Mouse (Mus musculus): ENCODE data around the gene Gm266. TPM values are rescaled to one million over a fixed set of nuclear protein-coding genes. Genes with fewer than 3 reads are reported as not detected.
"Not testable (repeated sequence)": the region's sequence is repeated elsewhere in the genome, so short reads cannot be mapped to it uniquely, and the experiment has no call there.

Gene Gm266
- polyA plus RNA-seq, 1 experiment from 2014 or later, result not detected

DNA sequence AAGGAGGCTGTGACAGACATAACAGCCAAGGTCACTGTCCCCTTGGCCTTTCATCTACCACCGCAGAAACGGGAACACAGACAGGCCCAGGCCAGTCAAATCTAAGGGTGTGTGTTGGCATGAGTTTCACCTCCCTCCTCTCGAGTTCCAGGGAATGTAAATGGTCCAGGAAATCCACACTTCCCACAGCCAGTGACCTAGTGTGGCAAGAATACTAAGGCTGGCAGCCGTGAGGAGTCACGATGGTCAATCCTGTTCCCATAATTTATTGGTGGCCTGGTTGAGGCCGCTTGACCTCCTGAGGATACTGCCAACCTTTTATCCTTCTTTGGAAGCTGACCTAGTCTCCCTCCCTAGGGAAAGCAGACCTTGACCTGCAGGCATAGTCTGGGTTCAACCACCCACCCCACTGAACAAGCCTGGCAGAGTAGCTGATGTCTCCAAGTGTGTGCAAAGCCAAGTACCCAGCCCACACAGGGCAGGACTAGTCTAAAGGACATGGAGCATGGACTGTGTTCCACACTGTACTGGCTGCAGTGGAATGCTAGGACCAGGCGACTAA lies 28.7 kb upstream of the Gm266 start:
- Histone ChIP-seq H3K27ac (no peak overlapping the region), H3K79me2 (ENCODE audit: inconsistent target) (no peaks in the 10 kb centered on the region), H3K36me3 (ENCODE audit: inconsistent target) (no peaks in the 10 kb centered on the region), H3K4me3 (ENCODE audit: inconsistent target) (no peak overlapping the region; the same call in 1 of the 2 replicates)
- WGBS (ENCODE audit: missing documents), result 91% methylated on average over 7 of the region's 7 CpGs

DNA sequence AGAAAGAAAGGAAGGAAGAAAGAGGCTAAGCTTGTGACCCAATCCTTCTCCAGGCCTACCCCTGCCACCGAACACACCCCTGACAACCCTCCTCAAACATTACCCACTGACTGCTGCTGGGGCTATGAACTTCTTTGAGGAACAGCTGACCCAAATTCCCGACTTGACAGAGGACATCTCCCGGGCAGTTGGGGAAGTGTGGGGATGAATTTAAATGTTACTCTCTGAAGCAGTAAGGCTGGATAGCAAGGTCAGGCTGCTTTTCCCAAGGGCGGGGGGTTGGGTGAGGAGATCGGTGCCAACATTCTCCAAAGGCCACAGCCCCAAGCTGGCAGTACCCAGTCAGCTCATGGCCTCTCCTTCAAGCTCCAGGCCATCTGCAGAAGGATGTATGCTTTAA lies 28.1 kb upstream of the Gm266 start:
- H3K4me3 ChIP-seq (ENCODE audit: inconsistent target), result no peak overlapping the region
- no peaks in the 10 kb centered on the region for H3K79me2 ChIP-seq (ENCODE audit: inconsistent target)
- WGBS (ENCODE audit: missing documents), result 90% methylated on average over 5 of the region's 5 CpGs
- no peak overlapping the region for H3K27ac ChIP-seq
- H3K36me3 ChIP-seq (ENCODE audit: inconsistent target), result no peaks in the 10 kb centered on the region

DNA sequence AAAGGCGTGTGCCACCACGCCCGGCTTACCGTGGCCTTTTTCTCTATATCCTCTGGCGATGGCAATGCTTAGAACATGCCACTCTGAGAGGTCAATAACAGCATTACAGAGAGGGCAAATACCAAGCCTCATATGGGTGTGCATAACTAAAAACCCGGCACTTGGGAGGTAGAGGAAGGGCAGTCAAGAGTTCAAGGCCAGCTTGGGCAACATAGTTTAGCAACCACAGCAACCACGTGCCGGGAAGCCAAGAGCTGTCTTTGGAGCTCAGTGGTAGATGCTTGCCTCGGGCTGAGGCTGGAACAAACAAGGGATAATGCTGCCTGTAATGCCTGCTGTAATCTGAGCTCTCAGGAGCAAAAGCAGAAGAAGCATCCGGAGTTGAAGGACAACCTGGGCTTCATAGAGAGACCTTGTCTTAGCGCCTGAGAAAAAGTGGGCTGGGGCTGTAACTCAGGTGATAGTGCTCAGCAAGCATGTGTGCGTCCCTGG lies 27.0 kb upstream of the Gm266 start:
- no peaks in the 10 kb centered on the region for H3K79me2 ChIP-seq (ENCODE audit: inconsistent target)
- H3K4me3 ChIP-seq (ENCODE audit: inconsistent target), result no peak overlapping the region
- WGBS (ENCODE audit: missing documents), result 89% methylated on average over 12 of the region's 12 CpGs
- no peaks in the 10 kb centered on the region for H3K36me3 ChIP-seq (ENCODE audit: inconsistent target)
- no peak overlapping the region for H3K27ac ChIP-seq

DNA sequence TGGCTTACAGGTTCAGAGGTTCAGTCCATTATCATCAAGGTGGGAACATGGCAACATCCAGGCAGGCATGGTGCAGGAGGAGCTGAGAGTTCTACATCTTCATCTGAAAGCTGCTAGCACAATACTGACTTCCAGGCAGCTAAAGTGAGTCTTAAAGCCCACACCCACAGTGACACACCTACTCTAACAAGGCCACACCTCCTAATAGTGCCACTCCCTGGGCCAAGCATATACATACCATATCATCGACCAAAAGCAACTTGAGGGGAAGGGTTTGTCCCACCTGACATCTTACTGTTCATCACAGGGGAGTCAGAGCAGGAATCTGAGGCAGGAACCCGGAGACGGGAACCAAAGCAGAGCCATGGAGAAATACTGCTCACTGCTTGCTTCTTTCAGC lies 22.8 kb upstream of the Gm266 start:
- not testable (repeated sequence) for H3K36me3 ChIP-seq (ENCODE audit: inconsistent target); H3K4me3 ChIP-seq (ENCODE audit: inconsistent target); H3K79me2 ChIP-seq (ENCODE audit: inconsistent target); H3K27ac ChIP-seq
- WGBS (ENCODE audit: missing documents), result 77% methylated on average over 3 of the region's 3 CpGs

DNA sequence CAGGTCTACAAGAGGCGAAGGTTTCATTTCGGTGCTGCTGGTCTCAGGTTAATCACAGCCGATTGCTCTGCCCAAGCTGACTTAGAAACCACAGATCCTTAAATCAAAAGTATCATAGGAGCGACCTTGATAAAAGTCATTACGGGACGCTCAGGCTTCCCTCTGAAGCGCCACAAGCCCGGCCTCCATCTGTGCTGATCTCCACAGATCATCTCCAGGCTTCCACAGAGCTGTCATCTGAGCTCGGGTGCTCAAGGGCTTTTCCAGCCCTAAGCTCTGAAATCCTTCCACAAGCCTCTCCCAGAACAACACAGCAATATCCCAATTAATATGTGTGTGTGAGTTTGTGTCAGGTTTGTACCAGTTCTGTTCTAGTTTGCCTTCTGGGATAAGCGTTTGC lies 22.3 kb upstream of the Gm266 start:
- Histone ChIP-seq H3K4me3 (ENCODE audit: inconsistent target) (no peak overlapping the region), H3K27ac (no peak overlapping the region), H3K79me2 (ENCODE audit: inconsistent target) (no peaks in the 10 kb centered on the region), H3K36me3 (ENCODE audit: inconsistent target) (no peaks in the 10 kb centered on the region)
- WGBS (ENCODE audit: missing documents), result 92% methylated on average over 10 of the region's 10 CpGs

DNA sequence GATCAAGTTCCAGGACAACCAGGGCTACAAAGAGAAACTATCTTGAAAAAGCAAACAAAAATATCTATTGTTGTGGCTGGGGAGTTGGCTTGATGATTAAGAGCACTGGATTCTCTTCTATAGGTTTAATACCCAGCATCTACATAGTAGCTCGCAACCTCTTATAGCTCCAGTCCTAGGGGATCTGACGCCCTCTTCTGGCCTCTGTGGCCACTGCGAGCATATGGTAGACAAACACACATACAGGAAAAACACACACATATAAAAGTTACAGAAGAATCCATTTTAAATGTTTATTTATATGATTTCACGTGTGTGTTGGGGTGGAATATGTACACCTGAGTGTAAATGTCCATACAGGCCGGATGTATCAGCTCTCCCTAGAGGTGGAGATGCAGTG lies 21.4 kb upstream of the Gm266 start:
- Histone ChIP-seq H3K4me3 (ENCODE audit: inconsistent target) (no peak overlapping the region), H3K27ac (no peak overlapping the region), H3K79me2 (ENCODE audit: inconsistent target) (no peaks in the 10 kb centered on the region), H3K36me3 (ENCODE audit: inconsistent target) (no peaks in the 10 kb centered on the region)
- WGBS (ENCODE audit: missing documents), result 64% methylated on average over 5 of the region's 5 CpGs

DNA sequence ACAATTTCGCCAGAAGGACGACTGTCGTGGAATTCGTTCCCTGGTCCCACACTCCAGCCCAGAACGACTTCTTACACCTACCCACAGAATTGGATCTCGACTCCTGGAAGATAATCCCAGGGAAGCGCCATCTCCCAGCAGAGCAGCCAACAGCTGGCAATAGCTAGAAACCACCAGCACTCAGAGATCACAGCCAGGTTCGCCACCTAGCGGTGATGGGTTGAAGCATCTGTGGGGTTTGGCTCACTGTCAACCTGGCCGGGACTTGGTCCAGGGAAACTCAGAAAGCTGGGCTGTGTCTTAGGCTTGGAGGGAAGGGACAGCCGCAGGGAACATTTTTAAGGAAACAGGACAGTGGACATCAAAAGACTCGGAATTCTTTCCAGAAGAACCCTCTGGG lies 19.3 kb upstream of the Gm266 start:
- Histone ChIP-seq H3K79me2 (ENCODE audit: inconsistent target) (no peaks in the 10 kb centered on the region), H3K4me3 (ENCODE audit: inconsistent target) (no peak overlapping the region), H3K27ac (no peak overlapping the region), H3K36me3 (ENCODE audit: inconsistent target) (no peaks in the 10 kb centered on the region)
- WGBS (ENCODE audit: missing documents), result 4% methylated on average over 12 of the region's 12 CpGs

DNA sequence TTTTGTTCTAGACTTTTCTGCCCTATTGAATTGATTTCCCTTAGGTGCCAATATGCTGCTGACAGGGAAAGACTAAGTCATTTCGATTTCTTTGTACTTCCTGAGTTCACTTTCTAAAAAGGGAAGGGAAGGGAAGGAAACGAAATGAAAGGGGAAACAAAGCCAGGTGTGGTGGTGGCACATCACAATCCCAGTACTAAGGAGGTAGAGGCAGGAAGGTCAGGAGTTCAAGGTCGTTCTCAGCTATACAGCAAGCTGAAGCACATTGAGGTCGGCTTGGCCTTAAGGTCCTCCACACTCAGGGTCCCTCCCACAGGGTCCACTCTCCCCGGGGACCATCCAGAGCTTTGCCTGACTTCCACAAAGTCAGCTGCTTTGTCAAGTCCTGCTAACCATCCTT lies 17.9 kb upstream of the Gm266 start:
- Histone ChIP-seq H3K79me2 (ENCODE audit: inconsistent target) (no peaks in the 10 kb centered on the region), H3K4me3 (ENCODE audit: inconsistent target) (no peak overlapping the region), H3K27ac (no peak overlapping the region), H3K36me3 (ENCODE audit: inconsistent target) (no peaks in the 10 kb centered on the region)
- 17% methylated on average over 5 of the region's 5 CpGs for WGBS (ENCODE audit: missing documents)

DNA sequence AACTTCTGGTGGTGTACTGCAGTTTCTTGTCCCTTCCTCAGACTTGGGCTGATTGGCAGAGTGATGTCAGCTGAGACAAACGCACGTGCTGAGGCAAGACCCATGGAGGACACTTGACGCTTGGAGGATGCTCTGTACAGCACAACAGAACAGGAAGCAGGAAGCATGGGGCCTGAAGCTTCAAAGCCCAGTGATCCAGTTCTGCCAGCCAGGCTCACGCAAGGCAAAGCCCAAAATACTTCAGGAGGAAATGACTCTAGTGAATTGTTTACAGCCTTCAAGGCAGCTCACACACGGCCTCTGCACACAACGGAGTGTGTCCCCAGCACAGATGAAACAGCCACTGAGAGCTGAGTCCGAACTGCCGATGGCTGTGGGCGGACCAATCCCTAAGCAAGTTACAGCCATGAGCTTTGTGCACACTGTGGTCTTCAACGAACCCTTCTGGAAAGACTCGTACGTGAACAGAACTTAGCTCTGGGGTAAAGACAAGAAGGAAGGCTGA lies 17.5 kb upstream of the Gm266 start:
- no peak overlapping the region for H3K27ac ChIP-seq
- no peaks in the 10 kb centered on the region for H3K79me2 ChIP-seq (ENCODE audit: inconsistent target)
- WGBS (ENCODE audit: missing documents), result 53% methylated on average over 12 of the region's 12 CpGs
- no peaks in the 10 kb centered on the region for H3K36me3 ChIP-seq (ENCODE audit: inconsistent target)
- no peak overlapping the region for H3K4me3 ChIP-seq (ENCODE audit: inconsistent target)

DNA sequence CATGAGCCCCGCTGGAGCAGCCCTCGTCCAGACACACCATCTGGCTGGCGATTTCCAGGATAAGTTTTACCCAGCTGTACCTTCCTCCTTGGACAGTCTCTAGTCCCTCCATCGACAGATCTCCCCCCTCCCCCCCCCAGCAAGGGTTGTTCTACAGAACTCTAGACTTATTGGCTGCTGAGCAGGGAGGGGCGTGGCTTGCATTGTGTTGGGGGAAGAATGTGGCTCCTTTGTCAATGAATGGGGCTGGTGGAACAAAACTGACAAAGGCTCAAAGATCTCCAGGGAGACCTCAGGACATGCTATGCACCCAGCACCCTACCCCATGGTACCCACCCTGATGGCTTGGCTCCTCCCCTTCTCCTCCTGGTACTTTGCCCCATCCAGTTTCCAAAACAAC lies 15.1 kb upstream of the Gm266 start:
- 56% methylated on average over 5 of the region's 5 CpGs for WGBS (ENCODE audit: missing documents)
- Histone ChIP-seq H3K79me2 (ENCODE audit: inconsistent target) (no peaks in the 10 kb centered on the region), H3K27ac (no peak overlapping the region), H3K4me3 (ENCODE audit: inconsistent target) (no peak overlapping the region), H3K36me3 (ENCODE audit: inconsistent target) (no peaks in the 10 kb centered on the region)

DNA sequence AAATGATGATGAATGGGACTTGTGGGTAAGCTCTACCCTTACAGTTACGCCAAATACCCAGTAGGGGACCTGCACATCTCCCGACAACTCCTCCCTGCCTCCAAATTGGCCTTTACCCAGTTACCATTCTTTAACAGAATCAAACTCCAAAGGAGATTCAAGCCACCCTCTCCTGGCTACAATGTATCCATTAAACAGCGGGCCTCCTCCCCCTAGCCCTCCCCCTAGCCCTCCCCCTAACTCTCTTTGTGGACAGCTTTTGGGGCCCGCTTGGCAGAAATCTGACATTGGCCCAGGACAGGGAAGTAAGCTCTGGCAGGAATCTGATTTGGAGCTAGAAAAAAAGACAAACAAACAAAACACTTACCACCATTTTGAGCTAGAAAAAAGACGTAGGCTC lies 14.0 kb upstream of the Gm266 start:
- no peak overlapping the region for H3K27ac ChIP-seq
- 93% methylated on average over 4 of the region's 5 CpGs for WGBS (ENCODE audit: missing documents)
- no peaks in the 10 kb centered on the region for H3K79me2 ChIP-seq (ENCODE audit: inconsistent target)
- no peaks in the 10 kb centered on the region for H3K36me3 ChIP-seq (ENCODE audit: inconsistent target)
- no peak overlapping the region for H3K4me3 ChIP-seq (ENCODE audit: inconsistent target)

DNA sequence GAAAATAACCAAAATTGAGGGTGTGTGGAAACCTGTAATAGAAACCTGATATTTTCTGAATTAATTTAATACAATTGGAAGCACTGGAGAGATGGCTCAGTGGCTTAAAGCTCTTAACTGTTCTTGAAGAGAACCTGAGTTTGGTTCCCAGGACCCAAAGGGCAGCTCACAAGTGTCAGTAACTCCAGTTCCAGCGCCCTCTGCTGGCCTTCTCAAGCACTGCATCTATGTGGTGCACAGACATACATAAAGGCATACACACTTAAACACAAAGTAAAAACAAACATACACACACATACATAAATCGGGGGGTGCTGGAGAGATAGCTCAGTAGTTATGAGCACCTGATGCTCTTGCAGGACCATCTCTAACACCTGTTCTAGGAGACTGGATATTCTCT lies 11.5 kb upstream of the Gm266 start:
- 73% methylated on average over 2 of the region's 2 CpGs for WGBS (ENCODE audit: missing documents)
- no peak overlapping the region for H3K27ac ChIP-seq
- H3K4me3 ChIP-seq (ENCODE audit: inconsistent target), result no peak overlapping the region
- H3K36me3 ChIP-seq (ENCODE audit: inconsistent target), result no peaks in the 10 kb centered on the region
- no peaks in the 10 kb centered on the region for H3K79me2 ChIP-seq (ENCODE audit: inconsistent target)

DNA sequence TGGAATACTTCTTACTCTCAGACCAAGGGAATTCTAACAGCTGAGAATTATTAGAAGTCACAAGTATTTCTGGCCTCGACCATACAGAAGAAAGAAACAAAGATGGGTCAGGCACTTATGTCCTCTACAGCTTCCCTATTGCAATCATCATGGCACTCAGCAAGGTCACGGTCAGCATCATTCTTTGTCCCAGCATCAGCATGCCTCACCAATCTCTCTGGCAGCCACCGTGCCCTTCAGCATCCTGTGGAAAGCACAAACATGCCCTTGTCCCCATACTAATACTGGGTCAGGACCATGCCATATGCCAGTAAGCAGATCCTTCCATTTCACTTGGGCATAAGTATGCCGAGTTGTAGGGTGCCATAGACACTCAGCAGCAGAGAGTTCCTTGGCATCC lies 9.3 kb upstream of the Gm266 start:
- WGBS (ENCODE audit: missing documents), result 87% methylated on average over 4 of the region's 4 CpGs
- no peaks in the 10 kb centered on the region for H3K36me3 ChIP-seq (ENCODE audit: inconsistent target)
- no peaks in the 10 kb centered on the region for H3K79me2 ChIP-seq (ENCODE audit: inconsistent target)
- H3K4me3 ChIP-seq (ENCODE audit: inconsistent target), result no peak overlapping the region
- no peak overlapping the region for H3K27ac ChIP-seq

DNA sequence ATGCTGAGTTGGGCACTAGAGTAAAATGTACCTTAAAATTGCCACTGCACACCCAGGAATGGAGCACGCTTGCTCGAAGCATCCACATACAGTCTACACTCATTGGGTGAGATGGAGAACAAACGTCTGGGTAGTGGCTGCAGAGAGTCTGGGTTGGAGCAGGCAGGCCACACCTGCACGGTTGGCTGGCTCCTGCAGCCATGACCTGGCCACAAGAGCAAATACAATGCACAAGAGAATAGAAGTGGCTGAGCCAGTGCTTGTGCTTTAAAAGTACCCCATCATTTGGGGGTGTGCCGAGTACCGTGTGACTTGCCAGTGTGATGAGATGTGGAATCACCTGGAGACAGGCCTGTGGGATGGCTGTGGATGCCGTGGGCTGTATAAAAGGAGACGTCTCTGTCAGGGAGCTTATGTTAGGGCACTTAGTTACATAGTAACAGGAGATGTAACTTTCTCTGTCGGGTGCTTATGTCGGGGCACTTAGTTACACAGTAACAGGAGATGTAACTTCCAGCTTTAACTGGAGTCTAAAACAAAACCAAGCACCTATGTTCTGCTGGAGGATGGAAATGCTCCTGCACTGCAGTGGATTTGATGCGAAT lies 3.7 kb upstream of the Gm266 start:
- Histone ChIP-seq H3K79me2 (ENCODE audit: inconsistent target) (no peaks in the 10 kb centered on the region), H3K36me3 (ENCODE audit: inconsistent target) (no peaks in the 10 kb centered on the region), H3K4me3 (ENCODE audit: inconsistent target) (no peak overlapping the region), H3K27ac (no peak overlapping the region)
- WGBS (ENCODE audit: missing documents), result 84% methylated on average over 10 of the region's 11 CpGs

DNA sequence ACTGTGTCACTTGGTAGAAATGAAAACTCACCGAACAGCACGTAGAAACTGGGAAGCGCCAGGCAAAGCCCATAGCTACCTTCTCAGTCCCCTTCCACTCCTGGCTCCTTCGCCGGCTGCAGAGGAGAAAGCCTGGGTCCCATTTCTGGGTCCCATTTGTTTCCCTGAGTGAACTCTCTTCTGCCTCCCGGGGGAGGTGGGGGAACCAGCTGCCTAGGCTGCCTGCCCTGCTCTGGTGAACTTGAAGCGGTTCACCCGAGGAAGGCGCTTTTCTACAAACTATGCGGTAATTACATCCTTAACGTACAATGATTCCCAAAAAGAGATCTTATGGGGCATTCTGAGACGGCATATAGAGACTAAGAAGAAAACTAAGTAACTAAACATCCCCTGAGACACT lies 832 bp upstream of the Gm266 start:
- H3K27ac ChIP-seq, result no peak overlapping the region
- no peaks in the 10 kb centered on the region for H3K36me3 ChIP-seq (ENCODE audit: inconsistent target)
- WGBS (ENCODE audit: missing documents), result 17% methylated on average over 12 of the region's 12 CpGs
- no peak overlapping the region for H3K4me3 ChIP-seq (ENCODE audit: inconsistent target)
- no peaks in the 10 kb centered on the region for H3K79me2 ChIP-seq (ENCODE audit: inconsistent target)

Data from macrophage (primary cell).